Mouse (Mus musculus) C2C12 (cell line): Measurements from ENCODE around the gene Txnrd2. TPM values are rescaled to one million over a fixed set of nuclear protein-coding genes. Genes with fewer than 3 reads are reported as not detected.

Experiments
- H3K27me3 ChIP-seq: one replicate; pipeline ENCODE4 v1.6.1; 2011; ENCODE audit not compliant: control insufficient read depth, insufficient read depth, insufficient read length
- H3K36me3 ChIP-seq: one replicate; pipeline ENCODE4 v1.6.1; 2011; ENCODE audit not compliant: control insufficient read depth, insufficient read depth
- H3K4me3 ChIP-seq: one replicate; pipeline ENCODE4 v1.5.1; 2011; ENCODE audit warnings: mild to moderate bottlenecking, control low read depth; ENCODE audit not compliant: poor library complexity, insufficient read depth, severe bottlenecking
- H3K79me2 ChIP-seq: one replicate; pipeline ENCODE4 v1.6.1; 2011; ENCODE audit not compliant: control insufficient read depth, insufficient read depth
- H3K79me3 ChIP-seq: one replicate; pipeline ENCODE4 v1.6.1; 2011; ENCODE audit warnings: low read depth, control low read depth
- H3ac ChIP-seq: one replicate; pipeline ENCODE3; 2011; ENCODE audit warnings: low read depth; ENCODE audit not compliant: control insufficient read depth, insufficient read length
- CEBPB ChIP-seq: IDR thresholded peaks from one replicate; pipeline ENCODE4 v1.6.1; 2011; ENCODE audit warnings: low read depth, mild to moderate bottlenecking, control low read depth, moderate library complexity
- CTCF ChIP-seq: IDR thresholded peaks from one replicate; pipeline ENCODE4 v1.5.1; 2011; ENCODE audit not compliant: control insufficient read depth, insufficient read depth, insufficient read length
- FOSL1 ChIP-seq: IDR thresholded peaks from one replicate; pipeline ENCODE4 v1.8.0; 2011; ENCODE audit warnings: mild to moderate bottlenecking, low read length; ENCODE audit not compliant: poor library complexity, insufficient read depth, severe bottlenecking
- MAX ChIP-seq: IDR thresholded peaks from one replicate; pipeline ENCODE4 v1.6.1; 2011; ENCODE audit warnings: mild to moderate bottlenecking, control low read depth
- MYOD1 ChIP-seq: IDR thresholded peaks from one replicate; pipeline ENCODE4 v1.6.1; 2011; ENCODE audit warnings: low read depth; ENCODE audit not compliant: control insufficient read depth, insufficient read length
- MYOG ChIP-seq: IDR thresholded peaks from one replicate; pipeline ENCODE4 v1.6.1; 2011; ENCODE audit not compliant: control insufficient read depth, insufficient read length; ENCODE audit errors: extremely low read depth
- USF1 ChIP-seq: IDR thresholded peaks from one replicate; pipeline ENCODE4 v1.6.1; 2011; ENCODE audit warnings: low read depth, mild to moderate bottlenecking, control low read depth, moderate library complexity
- polyA plus RNA-seq: library from polyadenylated mRNA; unstranded; fragments of >200 nt; fragmentation: generic; extraction: Trizol; gene quantifications from one replicate; pipeline ENCODE4 v1.2.1, GENCODE M21; 2012; ENCODE audit warnings: missing spikeins

Txnrd2 gene
- polyA plus RNA-seq, 1 experiment: 19.4 TPM

DNA sequence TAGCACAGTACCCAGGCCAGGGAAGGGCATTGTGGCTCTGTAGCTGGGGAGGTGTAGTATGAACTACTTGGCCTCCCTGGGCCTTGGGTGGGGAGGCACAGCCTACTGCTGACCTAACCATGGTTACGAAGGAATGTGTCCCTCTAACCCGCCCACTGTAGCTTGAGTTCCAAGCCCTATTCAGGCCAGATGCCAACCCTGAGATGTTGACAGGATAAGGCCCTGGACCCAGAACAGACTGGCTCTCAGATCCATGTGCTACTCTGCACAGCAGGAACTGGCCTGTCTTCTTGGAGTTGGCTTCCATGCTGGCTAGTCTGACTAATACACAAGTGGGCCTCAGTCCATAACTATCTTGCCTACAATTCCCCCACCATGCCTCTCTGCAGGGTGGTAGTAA is 30.0 kb upstream of the Txnrd2 start:
- Histone ChIP-seq H3K27me3 (no peaks in the 10 kb centered on the region), H3K79me2 (no peaks in the 10 kb centered on the region), H3ac (no peak overlapping the region), H3K79me3 (no peaks in the 10 kb centered on the region), H3K4me3 (no peak overlapping the region), H3K36me3 (no peaks in the 10 kb centered on the region)
- TF ChIP-seq CTCF: no peak
- no peak for TF ChIP-seq MAX
- no peak for TF ChIP-seq MYOG
- no peak for TF ChIP-seq MYOD1
- no peak for TF ChIP-seq CEBPB
- TF ChIP-seq FOSL1: no peak
- TF ChIP-seq USF1: no peak

DNA sequence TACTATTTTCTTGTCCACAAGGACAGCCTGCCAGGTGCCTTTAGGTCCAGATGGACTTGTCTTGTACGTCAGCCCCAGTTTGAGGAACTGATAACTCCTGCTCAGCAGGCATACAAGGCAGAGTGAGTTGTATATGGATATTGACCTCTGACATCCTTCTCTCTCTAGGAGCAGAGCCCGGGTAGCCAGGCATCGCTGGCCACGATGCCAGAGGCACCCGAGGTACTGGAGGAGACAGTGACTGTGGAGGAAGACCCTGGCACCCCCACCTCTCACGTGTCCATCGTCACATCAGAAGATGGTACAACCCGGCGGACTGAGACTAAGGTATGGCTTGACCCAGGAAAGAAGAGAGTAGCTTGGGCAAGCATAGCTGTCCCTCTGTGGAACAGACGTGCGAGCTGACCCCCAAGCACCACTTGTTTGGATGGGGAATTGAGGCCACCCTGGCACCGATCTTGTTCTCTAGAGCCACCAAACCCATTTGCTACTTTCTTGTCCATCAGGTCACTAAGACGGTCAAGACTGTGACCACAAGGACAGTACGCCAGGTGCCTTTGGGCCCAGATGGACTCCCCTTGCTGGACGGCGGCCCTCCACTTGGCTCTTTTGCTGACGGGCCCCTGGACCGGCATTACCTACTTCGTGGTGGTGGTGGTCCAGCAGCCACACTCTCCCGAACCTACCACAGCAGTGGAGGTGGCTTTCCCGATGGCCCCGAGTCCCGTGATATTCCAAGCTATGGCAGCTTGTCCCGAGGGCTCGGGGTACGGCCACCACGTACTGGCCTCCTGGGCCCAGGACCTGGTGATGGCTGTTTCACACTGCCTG is 29.2 kb upstream of the Txnrd2 start:
- no peaks in the 10 kb centered on the region for H3K36me3 ChIP-seq
- TF ChIP-seq MYOD1 (no peak), MYOG (no peak), USF1 (no peak), FOSL1 (no peak)

DNA sequence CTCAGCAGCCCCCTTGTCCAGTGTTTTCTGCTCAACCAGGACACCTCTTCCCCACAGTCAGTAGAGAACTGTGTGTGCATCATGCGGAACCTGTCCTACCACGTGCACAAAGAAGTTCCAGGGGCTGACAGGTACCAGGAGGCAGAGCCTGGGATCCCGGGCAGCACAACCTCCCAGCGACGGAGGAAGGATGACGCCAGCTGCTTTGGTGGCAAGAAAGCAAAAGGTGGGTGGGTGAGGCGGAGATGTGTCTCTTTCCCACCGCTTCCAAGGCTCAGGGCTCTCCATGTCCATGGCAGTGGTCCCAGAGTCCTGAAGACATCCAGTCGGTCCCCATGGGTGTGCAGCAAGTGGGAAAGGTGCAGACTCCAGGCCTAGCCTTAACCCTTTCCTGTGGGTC is 26.2 kb upstream of the Txnrd2 start:
- H3K4me3 ChIP-seq: no peak overlapping the region
- no peaks in the 10 kb centered on the region for H3K79me3 ChIP-seq
- H3K27me3 ChIP-seq: no peaks in the 10 kb centered on the region
- H3ac ChIP-seq: no peak overlapping the region
- H3K79me2 ChIP-seq: no peaks in the 10 kb centered on the region
- TF ChIP-seq CTCF: no peak
- TF ChIP-seq MYOD1: no peak
- TF ChIP-seq USF1: no peak
- no peak for TF ChIP-seq MYOG
- no peak for TF ChIP-seq FOSL1
- TF ChIP-seq CEBPB: no peak
- no peak for TF ChIP-seq MAX
- no peaks in the 10 kb centered on the region for H3K36me3 ChIP-seq

More for the DNA sequence above, 29.2 kb upstream of the Txnrd2 start:
- H3ac ChIP-seq: no peak overlapping the region
- H3K79me2 ChIP-seq: no peaks in the 10 kb centered on the region
- no peaks in the 10 kb centered on the region for H3K27me3 ChIP-seq
- no peaks in the 10 kb centered on the region for H3K79me3 ChIP-seq
- no peak overlapping the region for H3K4me3 ChIP-seq

DNA sequence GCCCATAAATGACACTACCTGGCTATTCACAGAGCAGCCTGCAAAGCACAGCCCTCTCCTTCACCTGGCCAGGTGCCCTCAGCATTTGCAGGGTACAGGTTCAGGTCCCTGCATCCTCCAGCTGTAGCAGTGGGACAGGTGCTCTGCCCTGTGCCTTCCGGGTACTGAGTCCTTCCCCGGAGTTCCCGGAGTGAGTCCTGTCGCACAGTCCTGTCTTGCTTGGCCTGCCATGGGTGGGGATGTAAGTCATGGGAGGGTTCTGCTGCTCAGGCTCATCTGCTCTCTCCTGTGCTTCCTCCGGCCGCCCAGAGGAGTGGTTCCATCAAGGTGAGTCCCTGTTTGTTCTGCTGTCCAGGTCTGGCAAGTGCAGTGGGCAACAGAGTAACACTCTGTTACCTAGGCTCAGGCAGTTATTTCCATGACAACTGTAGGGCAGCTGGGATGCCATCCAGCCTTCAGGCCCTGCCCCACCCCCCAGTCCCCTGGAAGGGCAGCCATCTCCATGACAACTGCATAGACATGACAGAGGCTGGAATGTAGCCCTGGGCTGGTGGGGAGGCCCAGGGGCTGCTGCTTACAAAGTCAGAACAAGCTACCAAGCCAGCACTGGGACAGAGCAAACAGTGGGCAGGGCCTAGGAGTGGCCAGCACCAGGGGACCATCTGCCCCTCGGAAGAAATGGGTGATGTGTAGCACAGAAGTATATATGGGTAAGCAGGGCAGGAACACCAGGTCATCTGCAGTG is 25.5 kb upstream of the Txnrd2 start:
- no peaks in the 10 kb centered on the region for H3K36me3 ChIP-seq

DNA sequence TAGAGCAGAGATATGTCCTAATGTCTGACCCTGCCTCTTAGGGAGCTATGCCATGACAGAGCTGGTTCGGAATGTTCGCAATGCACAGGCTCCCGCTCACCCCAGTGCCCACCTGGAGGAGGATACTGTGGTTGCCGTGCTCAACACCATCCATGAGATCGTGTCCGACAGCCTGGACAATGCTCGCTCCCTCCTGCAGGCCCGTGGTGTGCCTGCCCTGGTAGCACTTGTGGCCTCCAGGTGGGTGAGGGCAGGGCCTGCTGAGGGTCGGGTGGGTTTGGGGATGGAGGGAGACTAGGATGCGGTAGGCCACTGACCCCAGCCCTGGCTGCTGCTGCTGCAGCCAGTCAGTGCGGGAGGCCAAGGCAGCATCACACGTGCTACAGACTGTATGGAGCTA is 22.9 kb upstream of the Txnrd2 start:
- no peak overlapping the region for H3ac ChIP-seq
- no peak for TF ChIP-seq MYOD1
- no peak for TF ChIP-seq CTCF
- TF ChIP-seq CEBPB: no peak
- no peak for TF ChIP-seq MYOG
- no peak for TF ChIP-seq FOSL1
- no peak for TF ChIP-seq USF1
- TF ChIP-seq MAX: no peak
- no peaks in the 10 kb centered on the region for H3K27me3 ChIP-seq
- no peaks in the 10 kb centered on the region for H3K79me3 ChIP-seq
- no peaks in the 10 kb centered on the region for H3K79me2 ChIP-seq
- H3K4me3 ChIP-seq: no peak overlapping the region
- peaks cover 17% of the 10 kb centered on the region for H3K36me3 ChIP-seq

More for the DNA sequence above, 25.5 kb upstream of the Txnrd2 start:
- H3K27me3 ChIP-seq: no peaks in the 10 kb centered on the region
- no peak overlapping the region for H3ac ChIP-seq
- TF ChIP-seq USF1 (no peak), MYOG (no peak)
- no peaks in the 10 kb centered on the region for H3K79me3 ChIP-seq
- no peaks in the 10 kb centered on the region for H3K79me2 ChIP-seq
- H3K4me3 ChIP-seq: no peak overlapping the region

DNA sequence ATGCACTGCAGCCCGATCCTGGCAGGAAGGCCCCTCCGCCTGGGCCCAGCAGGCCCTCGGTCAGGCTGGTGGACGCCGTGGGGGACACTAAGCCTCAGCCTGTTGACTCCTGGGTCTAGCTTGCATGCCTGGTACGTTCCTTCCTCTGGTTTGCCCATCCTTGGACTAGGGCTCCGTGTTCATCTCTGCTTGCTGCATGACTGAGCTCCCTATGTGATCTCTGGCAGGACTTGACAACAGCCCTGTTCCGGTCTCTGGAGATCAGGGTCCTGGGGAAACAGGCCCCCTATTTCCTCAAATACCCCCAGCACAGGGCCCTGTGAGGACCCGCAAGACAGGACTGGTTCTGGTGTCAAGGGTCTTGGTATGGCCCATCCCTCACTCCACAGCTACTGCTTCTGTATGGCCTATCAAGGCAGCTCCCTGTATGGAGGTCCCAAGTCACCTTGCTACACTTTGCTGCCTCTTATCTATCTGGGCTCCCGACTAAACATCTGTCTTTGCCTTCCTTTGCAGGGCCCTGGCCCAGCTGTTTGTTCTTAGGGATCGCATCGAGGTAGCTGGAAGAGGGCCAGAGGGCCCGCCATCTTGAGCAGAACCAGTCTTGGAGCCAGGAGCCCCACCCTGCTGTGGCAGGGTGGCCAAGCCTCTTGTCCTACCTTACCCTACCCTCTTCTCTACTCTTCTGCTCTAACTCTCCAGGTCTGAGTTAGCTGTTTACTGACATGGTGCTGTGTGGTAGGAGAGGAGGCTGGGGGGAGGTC is 20.9 kb upstream of the Txnrd2 start:
- no peak overlapping the region for H3ac ChIP-seq
- TF ChIP-seq CTCF (no peak), FOSL1 (no peak), USF1 (no peak), MAX (no peak), CEBPB (no peak)
- H3K36me3 ChIP-seq: peaks cover 35% of the 10 kb centered on the region
- no peaks in the 10 kb centered on the region for H3K27me3 ChIP-seq
- H3K79me3 ChIP-seq: no peaks in the 10 kb centered on the region
- H3K79me2 ChIP-seq: no peaks in the 10 kb centered on the region
- no peak overlapping the region for H3K4me3 ChIP-seq
